Mouse (Mus musculus): Measurements from ENCODE around the gene Nradd.

The Nradd gene

DNA sequence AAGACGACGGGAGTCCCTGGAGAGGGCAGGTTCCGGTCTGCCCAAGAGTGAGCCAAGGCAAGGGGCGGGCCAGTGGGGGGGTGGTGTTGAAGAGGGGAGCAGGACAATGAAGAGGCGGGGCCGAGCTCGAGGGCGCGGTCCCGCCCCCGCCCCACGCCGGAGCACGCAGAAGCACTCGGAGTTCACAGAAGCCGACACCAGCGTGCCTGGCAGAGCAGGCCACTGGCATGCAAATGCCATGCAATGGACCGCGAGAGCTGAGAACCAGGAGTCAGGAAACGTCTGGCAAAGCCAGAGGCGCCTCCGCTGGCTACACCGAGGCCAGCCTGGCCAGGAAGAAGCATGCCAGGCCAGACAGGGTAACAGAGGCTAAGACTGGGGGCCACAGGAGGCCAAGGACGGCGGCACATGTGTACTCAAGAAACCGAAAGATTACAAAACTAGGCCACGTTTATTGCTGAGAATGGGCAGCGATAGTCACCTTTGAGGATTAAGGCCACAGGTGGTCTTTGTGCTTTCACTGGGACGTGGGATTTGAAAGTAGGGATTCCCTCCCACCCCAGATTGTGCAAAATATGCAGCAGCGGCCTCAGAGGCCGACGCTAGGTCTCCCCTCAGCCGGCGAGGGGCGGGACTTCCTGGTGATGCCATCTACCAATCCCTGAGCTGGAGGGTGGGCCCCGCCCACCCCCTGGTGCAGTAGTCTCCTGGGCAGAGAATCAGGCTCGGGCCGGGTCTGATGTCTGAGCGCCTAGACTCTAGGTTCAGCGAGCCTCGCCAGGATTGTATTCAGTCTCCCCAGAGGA is at the start of gene Nradd:
Gene Nradd (minus strand): TSS at position 92 of the 806 bp plus-strand sequence.
- DNase-seq = peak; percentile 92

DNA sequence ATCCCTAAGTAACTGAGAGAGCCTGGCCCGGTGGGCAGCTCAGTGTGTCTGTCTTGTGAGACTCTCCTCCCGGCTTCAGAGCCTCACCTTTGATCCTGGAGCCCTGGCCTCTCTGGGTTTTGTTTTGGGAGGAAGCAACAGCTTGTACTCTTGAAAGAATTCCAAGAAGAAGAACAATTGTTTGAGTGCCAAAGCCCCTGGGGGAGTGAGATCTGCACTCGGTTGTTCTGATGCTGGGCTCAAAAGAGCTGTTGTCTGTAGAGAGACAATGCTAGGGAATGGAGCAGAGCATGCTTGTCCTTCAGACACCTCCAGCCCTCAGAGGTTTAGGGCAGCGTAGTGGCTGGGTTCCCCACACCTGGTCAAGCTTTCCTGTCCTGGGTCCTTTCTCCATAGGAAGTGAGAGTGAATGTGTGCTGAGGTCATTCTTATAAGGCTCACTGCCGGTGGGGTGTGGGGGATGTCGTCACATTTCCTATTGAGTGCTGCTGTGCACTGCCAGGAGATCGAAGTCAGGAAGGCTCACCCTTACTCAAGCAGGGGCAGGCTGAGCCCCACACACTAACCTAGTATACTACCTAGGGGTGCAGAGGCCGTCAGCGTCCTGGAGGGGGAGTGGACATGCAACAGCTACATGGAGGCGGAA is 49.0 kb upstream of the Nradd start:
- no peak for DNase-seq

DNA sequence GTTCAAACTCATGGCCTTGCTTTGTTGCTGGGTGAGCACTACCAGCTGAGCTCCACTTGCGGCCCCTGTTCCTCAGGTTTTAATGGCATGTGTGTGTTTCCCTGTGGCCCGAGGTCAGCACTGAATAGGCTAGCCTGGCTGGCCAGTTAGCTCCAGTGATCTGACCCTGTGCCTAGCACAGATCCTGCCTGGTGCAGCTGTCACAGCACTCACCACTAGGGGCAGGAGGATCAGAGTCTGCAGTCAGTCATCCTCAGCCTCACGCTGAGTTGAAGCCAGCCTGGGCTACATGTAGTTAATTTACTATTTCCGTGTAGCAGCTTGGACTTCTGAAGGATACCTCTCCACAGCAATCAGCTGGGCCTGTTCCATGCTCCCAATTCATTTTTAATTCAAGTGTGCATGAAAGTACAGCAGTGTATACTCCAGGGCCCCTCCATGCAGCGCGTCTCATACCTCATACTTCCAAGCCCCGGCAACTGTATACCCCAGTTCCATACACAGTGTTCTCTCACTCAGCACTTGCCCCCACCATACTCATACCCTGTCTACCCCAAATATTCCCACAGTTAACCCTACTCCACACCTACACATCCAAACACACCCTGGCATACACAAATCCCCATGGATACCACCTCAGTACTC is 48.3 kb upstream of the Nradd start:
- peak; percentile 38 for DNase-seq

DNA sequence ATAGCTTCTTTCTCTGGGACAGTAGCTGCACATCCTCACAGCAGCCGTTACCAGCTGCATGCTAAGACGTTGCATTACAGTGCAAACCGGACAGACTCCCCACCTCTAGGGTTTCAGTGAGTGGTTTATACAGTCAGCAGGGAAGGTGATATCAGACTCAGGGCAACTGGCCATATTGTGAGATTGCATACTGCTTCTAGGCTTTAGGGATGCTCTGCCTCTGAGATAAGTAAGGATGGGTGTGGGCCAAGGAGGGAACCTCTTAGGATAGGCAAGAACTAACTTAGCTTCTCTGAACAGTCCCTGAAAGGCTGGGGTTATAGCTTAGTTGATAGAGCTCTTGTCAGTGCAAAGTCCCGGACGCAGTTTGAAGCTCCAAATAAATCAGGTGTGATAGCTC is 45.5 kb upstream of the Nradd start:
- DNase-seq = no peak

DNA sequence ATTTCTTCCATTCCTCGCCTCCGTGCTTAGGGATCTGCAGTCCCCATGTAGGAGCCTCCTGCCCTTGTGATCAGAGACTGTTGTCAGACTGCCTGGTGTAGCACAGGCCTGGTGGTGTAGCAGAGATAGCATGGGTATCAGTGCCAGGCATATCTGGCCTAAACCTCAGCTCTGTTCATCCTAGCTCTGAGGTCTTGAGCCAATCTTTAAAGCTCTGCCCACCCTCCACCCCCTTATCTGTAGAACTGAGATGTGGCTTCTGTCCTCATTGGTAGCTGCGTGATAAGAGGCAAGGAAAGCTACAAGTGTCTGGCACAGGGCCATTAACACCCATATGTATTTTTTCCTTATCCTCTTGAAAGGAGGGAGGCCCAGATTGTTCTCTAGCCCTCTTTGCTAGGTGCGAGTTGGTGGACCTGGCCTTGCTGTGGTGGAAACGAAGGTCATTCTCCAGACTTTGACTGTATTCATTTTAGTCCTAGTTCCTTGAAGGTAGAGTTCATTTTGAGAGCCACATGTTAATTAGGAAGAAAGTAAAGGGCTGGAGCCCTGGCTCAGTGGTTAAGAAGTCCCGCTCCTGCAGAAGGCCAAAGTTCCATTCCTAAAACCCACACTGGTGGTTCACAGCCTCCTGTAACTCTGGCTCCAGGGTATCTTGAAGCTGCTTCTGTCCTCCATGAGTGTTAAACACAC is 44.5 kb upstream of the Nradd start:
- no peak for DNase-seq

DNA sequence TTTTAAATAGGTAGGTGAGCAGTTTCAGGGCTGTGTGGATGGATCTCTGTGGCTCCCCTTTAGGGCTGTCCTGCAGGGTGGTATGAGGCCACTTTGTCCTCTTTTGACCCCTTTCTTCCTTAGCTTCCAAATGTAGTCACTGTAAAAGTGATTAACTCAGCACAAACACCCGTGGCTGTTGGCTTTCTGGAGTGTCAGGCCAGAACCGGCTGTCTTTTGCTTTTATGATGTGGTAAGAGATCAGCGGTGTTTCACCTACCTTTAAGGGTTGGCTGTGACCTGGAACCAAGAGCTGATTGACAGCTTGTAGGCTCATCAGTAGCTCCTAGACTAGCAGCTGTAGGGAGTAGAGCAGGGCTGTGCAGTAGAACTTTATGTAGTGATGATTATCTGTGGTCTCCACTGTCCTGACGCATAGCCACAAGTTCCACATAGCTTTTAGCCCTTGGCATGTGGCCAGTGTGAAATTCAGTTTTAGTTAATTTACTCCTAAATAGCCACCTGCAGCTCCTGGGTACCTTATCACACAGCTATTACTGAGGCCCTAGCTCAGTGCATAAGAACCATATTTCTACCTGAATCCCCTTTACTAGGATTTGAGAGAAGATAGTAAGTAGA is 43.1 kb upstream of the Nradd start:
- no peak for DNase-seq

DNA sequence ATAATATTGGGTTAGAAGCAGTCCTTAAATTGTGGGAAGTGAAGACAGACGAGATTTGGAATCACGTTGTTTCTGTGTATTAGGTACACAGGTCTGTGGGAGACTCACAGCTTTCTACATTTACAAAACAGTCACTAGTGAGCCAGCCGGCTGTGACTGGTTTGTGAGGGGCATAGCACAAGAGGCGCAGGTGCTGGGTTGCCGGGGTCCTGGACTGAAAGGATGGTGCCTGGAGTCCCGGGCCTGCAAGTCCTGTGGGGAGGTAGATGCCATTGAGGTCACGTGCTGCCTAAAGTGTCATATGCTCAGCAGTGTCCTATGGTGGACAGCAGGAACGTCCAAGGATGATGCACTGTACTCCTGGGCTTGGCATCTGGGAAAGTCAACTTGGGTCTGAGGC is 42.1 kb upstream of the Nradd start:
- DNase-seq = no peak

DNA sequence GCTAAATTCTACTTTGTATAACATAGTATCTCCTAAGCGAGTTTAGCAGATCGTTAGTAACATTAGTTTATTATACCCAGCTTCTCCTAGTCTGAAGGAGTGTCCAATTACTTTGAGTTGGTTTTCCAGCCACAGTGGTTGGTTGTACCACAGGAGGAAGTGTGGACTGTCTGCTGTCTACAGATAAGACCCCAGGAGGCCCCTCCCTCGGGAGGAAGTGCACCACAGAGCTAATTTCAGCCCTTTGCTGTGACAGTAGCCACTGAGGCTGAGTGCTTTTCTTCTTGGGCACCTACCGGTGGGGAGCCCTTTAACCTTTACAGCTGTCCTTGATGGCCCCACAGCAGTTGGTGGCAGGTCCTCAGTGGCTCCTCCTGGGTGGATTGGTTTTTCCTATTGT is 41.7 kb upstream of the Nradd start:
- no peak for DNase-seq

DNA sequence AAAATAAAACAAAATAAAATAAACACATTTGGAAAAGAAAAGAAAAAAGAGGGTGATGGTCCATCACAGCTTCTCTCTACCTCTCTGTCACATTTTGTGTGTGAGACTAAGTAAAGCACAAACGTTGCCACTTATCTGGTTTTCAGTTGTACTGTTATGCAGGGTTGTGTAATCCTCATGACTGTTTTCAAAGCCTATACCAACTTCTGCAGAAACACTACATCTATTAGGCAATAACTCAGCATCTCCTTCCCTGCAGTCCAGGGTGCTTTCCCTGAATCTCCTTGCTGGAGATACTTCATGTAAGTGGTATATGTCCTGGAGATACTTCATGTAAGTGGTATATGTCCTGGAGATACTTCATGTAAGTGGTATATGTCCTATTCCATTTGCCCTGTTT is 38.6 kb upstream of the Nradd start:
- no peak for DNase-seq

DNA sequence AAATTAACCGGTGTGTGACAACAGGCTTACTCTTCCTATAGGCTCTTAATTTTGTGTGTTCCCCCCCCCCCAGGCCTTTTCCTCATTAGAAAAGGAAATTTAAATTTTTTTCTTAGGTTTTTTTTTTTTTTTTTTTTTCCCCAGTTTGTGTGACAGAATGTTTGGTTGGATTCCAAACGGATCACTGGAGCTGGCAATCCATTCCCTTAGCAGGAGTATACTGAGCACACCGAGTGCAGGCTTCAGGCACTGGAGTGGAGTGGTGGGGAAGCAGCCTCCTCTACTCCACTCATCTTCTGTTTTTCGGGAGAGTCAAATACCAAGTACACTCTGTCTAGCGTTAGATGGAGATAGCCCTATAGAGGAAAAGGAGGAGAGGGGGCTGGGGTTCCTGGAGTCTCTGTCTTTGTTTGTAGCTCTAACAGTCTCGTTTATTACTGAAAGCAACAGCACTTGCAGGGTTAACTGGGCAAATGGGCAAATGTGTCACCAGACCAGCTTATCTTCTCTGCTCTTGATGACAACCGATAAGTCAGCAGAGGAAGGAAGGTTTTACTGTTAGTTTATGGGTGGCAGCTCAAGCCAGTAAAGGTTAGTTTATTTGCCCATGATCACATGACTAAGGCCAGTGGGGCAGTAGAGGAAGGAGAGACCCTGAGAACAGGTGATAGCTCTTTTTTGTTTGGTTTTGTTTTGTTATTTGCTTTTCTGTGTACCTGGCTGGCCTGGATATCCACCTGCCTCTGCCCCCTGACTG is 36.8 kb upstream of the Nradd start:
- no peak for DNase-seq

DNA sequence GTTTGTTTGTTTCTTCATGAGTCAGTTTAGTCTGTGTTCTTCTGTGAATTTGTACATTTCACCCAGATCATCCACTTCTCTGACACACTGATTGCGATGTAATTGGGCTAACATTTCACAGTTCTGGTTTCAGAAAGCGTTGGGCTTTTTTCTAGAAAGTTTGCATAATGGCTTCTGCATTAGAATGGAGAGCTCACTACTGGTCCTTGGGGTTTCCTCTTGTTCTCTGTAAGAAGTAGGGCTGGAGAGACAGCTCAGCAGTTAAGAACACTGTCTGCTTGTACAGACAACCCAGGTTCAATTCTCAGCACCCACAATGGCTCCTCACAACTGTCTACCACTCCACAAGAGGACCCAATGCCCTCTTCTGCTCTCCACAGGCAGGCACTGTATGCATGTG is 36.0 kb upstream of the Nradd start:
- DNase-seq = no peak

DNA sequence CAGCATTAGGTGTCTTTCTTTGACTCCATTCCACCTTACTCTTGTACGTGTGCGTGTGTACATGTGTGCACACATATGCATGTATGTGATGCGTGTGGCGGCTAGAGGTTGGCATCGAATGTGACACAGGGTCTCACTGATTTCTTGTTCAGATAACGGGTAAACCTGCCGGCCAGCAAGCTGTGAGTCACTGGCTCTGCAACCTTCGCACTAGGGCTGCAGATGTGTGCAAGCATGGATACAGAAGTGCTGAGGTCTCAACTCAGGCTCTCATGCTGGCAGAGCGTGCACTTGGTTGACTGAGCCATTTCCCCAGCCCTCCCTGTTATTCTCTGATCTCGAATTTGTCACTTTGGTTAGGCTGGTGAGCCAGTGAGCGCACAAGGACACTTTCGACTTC is 35.3 kb upstream of the Nradd start:
- no peak for DNase-seq

DNA sequence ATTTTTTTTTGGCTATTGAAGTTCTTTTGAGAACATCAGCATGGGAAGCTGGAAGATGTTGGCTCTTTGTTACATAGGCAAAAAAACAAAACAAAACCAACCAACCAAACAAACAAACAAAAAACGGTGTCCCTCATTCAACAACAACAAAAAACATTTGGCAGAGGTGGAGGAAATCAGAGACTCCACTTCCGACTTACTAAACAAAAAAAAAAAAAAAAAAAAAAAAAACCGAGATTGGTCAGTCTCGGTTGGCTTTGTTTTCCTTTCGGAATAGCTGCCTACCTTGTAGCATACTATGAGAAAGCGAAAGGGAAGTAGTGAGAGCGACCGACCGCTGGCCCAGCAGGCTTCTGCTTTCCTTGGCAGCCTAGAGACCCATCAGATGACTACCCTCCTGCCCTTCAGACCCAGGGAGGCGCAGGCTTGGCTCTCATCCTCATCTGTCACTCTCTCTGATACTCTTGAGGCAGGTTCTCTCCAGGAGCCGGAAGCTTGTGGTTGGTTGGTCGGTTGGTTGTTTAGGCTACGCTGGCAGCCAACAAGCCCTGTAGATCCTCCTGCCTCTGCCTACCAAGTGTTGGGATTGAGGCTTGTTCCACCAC is 33.3 kb upstream of the Nradd start:
- DNase-seq = no peak

DNA sequence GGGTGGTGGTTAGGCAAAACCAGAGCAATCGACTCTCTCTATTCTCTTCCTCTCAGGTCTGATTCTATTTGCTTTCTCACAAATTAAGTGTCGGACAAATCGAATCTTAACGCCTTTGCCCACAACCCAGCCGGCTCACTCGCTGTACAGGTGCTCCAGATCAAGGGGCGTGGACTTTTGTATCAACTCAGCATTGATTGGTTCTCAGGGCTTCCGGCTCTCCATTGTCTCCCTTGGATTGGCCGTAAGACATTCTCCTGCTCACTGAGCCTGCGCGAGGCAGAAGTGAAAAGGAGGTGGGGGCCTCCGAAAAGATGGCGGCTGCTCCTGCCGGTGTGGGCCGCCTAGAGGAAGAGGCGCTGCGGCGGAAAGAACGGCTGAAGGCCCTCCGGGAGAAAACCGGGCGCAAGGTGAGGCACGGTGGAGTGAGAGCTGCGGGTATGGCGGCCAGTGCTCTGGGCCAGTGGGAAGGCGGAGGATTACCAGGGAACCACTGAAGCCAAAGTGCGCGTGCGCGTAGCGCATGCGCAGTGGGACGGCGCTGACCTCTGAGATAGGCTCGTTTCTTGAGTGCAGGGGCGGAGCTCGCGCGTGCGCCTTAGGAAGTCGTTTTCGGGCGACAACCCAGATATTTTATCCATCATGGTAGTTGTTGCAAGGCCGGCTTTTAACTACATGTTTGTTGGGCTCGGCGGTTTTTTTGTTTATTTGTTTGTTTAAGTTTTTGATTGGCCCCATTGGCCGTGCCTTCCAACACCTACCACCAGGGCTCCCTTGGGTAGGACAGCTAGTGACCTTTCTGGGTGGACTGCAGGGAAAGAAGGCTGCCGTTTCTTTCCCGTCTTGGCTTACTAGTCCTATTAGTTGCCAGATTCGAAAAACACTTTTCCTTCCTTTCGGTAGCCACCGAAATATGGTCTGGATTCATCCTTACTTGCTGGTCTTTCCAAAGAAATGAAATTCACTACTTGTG is 32.3 kb upstream of the Nradd start, which contains the start of gene Ccdc12:
Gene Ccdc12 (plus strand): TSS at position 255 of the 973 bp plus-strand sequence.
- DNase-seq = peak; percentile 96

DNA sequence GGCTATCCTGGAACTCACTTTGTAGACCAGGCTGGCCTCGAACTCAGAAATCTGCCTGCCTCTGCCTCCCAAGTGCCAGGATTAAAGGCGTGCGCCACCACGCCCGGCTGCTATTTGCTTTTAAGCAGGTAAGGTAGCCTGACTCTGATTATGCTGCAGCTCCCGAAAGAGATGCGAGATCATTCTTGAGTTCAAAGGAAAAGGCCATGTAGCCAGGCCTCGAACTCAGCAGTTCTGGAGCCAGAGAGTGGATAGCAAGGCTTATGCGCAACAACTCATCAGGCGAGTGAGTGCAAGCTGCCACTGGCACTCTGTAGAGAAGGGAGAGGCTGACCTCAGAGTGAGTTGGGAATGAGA is 31.4 kb upstream of the Nradd start:
- no peak for DNase-seq

DNA sequence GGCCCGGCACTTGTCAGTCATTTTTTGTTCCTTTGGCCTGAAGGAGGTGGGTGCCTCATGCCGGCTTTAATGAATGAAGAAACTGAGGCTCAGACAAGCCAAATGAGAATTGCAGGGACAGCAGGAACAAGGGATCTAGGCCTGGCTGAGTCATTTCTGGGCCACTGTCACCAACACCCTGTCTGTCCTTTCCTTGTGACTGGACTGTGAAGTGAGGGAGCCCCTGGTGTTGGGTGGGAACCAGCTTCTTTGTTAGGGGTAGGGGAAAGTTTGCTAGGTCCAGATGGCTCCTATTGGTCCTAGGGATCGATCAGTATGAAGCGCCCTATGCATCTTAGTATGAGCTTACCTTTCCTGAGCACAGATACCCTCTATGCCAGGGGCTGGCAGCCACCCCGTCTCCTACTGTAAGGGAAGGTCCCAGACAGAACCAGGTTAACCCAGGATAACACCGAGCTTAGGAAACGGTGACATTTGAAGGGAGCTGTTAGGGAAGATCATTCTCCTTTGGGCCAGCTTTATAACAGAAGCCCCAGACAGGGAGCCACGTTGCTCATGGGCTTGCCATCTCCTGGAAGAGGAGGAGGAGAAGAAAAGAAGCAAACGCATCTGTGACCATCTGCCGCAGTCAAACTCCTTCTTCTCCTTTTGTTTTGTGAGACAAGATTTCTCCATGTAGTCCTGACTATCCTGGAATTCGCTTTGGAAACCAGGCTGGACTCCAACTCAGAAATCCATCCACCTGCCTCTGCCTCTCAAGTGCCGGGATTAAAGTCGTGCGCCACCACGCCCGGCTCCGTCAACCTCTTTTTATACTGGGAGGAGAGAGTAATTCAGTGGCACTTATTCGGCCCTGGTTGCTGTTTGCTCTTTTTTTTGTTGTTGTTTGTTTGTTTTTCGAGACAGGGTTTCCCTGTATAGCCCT is 30.7 kb upstream of the Nradd start:
- DNase-seq = no peak

DNA sequence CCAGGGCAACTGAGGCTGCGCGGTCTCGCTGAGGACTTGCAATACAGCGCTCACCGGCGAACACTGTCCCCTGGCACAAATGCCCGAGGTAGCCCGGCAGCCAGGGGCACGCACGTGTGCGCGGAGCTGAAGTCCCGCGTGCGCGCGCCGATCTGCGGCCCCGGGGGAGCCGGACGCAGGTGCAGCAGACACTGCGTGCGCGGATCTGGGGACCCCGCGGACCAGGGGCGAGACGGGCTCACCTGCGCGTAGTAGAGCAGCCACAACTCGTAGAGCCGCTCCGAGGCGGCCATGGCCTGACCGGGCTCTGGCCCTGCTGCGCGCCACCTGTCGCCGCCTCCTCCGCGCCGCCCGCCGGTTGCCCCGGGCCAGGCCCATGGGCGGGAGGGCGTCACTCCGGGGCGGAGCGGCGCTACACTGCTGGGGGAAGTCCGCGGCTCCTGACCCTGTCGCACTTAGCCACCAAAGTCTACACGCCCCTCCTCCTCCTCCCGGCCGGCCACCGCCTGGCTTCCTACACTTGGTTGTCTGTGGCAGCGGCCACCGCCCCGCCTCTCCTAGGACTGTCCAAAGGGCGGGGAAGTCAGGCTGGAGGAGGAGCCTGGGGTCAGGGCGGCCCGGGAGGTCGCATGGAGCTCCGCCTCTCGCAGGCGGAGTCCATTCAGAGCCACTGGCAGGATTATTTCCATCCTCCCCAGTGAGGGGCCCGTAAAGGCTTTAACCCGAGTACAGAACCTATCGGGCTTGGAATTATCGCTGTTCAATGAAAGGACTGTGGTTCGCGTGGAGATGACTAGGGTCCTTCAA is 29.6 kb upstream of the Nradd start, which contains the start of gene Nbeal2:
Gene Nbeal2 (minus strand): TSS at position 507 of the 807 bp plus-strand sequence.
- DNase-seq = peak; percentile 84

DNA sequence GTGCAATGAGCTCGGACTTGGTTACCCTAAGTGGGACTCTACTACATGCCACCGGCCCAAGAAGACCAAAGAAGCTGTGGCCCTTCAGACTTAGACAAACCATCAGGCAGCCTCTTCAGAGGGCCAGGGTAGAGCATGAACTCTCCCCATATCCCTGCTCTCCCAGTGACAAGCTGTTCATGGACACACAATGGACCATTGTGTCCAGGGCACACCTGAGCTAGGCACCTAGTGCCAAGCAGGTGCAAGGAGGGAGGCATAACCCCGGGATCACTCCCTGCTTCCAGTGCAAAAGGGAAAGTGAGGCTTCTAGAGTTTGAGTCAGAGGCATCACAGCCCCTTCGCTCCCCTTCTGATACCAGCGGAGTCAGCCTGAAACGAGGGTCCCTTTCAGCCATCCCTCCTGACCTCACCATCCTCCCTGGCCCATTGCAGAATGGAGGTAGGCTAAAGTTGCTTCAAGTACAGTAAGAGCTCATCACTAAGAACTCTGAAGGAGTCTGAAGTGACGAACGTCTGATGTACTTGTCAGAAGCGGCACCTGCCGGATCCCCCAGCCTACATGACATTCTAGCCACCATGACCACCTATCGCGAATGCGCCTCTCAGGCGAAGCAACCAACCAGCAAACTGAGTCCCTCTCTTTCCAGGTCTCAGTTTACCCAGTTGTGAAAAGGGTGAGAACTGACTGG is 28.9 kb upstream of the Nradd start:
- DNase-seq = no peak
